Mouse (Mus musculus) stomach, embryonic 16.5 days (tissue): Measurements from ENCODE around the gene Sdc3. TPM values are rescaled to one million over a fixed set of nuclear protein-coding genes. Genes with fewer than 3 reads are reported as not detected.

Experiments
- ATAC-seq: fragments of 200-750 bp; cut with Nextera tagmentation; 2 replicates; pipeline ENCODE4 v1.8.0; 2017; ENCODE audit warnings: moderate number of reproducible peaks, moderate TSS enrichment; ENCODE audit not compliant: insufficient read depth, low FRiP score
- H3K27ac ChIP-seq: fragments of 300-500 bp; sonication (generic); 2 replicates; pipeline ENCODE4 v1.5.1; 2014; ENCODE audit warnings: low read length
- H3K27me3 ChIP-seq: fragments of 300-500 bp; sonication (generic); 2 replicates; pipeline ENCODE4 v1.6.1; 2014; ENCODE audit warnings: low read length, control low read depth, mixed read lengths; ENCODE audit not compliant: control insufficient read depth, insufficient read depth
- H3K36me3 ChIP-seq: fragments of 300-500 bp; sonication (generic); 2 replicates; pipeline ENCODE4 v1.6.1; 2014; ENCODE audit warnings: low read length; ENCODE audit not compliant: control insufficient read depth, insufficient read depth
- H3K4me1 ChIP-seq: fragments of 300-500 bp; sonication (generic); 2 replicates; pipeline ENCODE4 v1.6.1; 2014; ENCODE audit warnings: low read length, control low read depth, mixed read lengths; ENCODE audit not compliant: control insufficient read depth, insufficient read depth
- H3K4me2 ChIP-seq: fragments of 300-500 bp; sonication (generic); 2 replicates; pipeline ENCODE4 v1.6.1; 2014; ENCODE audit warnings: low read depth, low read length, mixed read lengths
- H3K4me3 ChIP-seq: fragments of 300-500 bp; sonication (generic); replicated peaks from 2 replicates; pipeline ENCODE4 v1.5.1; 2014; ENCODE audit warnings: mild to moderate bottlenecking, low read length
- H3K9ac ChIP-seq: fragments of 300-500 bp; sonication (generic); 2 replicates; pipeline ENCODE4 v1.6.1; 2014; ENCODE audit warnings: low read length
- H3K9me3 ChIP-seq: fragments of 300-500 bp; sonication (generic); replicated peaks from 2 replicates; pipeline ENCODE4 v1.6.1; 2016; ENCODE audit warnings: low read length, control low read depth; ENCODE audit not compliant: control insufficient read depth
- WGBS: fragments of 180-500 bp; shearing (Covaris S2); extraction: QIAGEN DNeasy Blood & Tissue Kit; methylation state at CpG from one replicate; pipeline ENCODE4 v1.1.7; 2014; 5-methylcytosine and 5-hydroxymethylcytosine counted together
- polyA plus RNA-seq: library from polyadenylated mRNA; unstranded; fragments of >200 nt; fragmentation: Nextera tagmentation; extraction: Ambion mirVana; gene quantifications from 2 replicates; pipeline ENCODE4 v1.2.1, GENCODE M21; 2015

Gene Sdc3
- polyA plus RNA-seq, 1 experiment from 2014 or later, result 23.2 TPM

DNA sequence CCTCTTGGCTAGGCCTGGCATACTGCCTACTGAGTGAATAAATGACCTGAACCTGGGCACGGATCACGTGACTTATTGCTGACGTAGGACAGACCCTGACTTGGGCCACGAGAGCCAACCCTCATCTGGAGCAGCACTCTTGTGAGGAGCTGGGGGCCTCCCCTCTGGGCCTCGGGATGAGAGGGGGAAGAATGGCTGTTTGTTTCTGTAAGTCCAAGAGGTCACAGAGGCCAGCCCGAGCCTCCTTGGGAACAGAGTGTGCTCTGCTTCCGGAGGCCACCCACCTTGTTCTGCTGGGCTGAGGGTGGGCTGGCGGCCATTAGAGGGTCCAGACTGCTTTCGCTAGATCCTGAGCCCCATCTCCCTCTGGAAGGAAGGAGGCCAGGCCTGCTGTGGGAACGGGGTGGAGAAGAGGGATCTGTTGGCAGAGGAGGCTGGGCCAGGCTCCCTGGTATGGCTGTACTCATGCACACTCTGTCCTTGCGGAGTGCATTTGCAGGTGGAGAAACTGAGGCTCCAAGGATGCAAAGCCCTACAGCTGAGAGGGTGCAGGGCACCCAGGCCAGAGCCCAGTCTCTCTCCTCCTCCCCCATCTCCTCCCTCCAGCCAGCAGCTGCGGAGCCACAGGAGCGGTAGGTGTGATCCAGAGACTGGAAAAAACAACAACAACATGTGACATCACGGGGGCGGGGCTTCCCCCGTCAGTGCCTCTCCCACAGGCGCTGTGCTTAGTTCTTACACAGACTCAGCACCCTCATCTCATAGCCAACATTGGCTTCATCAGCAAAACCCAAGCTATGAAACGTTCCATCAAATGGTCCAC lies 36.7 kb downstream of the Sdc3 start:
- no peaks in the 10 kb centered on the region for H3K36me3 ChIP-seq
- H3K9me3 ChIP-seq, result no peaks in the 10 kb centered on the region
- no peaks in the 10 kb centered on the region for H3K27me3 ChIP-seq
- peaks cover 11% of the 10 kb centered on the region for H3K4me1 ChIP-seq
- H3K4me3 ChIP-seq, result no peak overlapping the region
- H3K4me2 ChIP-seq, result no peak overlapping the region
- peak overlapping the region; percentile 77 for H3K27ac ChIP-seq
- ATAC-seq, result peak; percentile 76
- peak overlapping the region; percentile 56 for H3K9ac ChIP-seq
- 17% methylated on average over 18 of the region's 18 CpGs for WGBS

DNA sequence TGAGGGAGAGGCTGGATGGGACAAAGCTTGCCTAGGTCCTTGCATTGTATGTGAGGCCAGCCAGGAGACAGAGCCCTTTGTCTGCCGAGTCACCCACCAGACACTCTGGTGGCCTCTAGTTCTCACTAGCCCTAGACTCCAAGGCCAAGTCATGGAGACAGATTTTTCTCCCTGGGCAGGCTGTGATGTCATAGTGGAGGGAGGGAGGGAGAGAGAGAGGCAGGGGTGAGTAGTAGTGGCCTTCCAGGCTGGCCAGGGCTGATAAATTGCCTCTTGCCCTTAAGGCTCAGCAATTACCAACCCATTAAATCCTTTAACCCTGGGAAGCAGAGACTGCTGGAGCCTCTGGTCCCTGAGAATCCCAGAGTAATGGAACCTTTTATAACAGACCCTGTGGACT lies 41.8 kb downstream of the Sdc3 start:
- no peaks in the 10 kb centered on the region for H3K36me3 ChIP-seq
- 0 out of 2 replicates have a peak overlapping the region, but pooled peaks have one; percentile 12 for H3K9ac ChIP-seq
- no peak overlapping the region for H3K4me2 ChIP-seq
- no peak for ATAC-seq
- no peaks in the 10 kb centered on the region for H3K27me3 ChIP-seq
- no peaks in the 10 kb centered on the region for H3K9me3 ChIP-seq
- 29% methylated on average over 1 of the region's 1 CpGs for WGBS
- H3K4me1 ChIP-seq, result peaks cover 27% of the 10 kb centered on the region
- no peak overlapping the region for H3K4me3 ChIP-seq
- peak overlapping the region; percentile 70 for H3K27ac ChIP-seq

DNA sequence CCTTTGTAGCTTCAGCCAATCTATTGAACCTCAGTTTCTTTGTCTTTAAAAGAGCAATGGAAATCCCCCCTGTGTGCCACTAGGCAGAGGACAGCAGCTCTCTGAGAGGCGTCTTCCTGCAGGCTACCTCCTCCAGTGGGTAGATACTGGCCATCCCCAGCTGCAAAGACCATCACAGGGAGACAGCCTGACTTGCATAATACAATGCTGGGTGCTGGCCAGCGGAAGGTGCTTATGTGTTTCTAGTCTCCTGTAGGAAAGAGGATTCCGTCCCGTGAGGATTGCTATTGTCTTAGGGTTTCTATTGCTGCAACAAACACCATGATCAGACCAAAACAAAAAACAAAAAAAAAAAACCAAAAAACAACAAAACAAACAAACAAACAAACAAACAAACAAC lies 43.2 kb downstream of the Sdc3 start:
- Histone ChIP-seq H3K9me3 (no peaks in the 10 kb centered on the region), H3K9ac (no peak overlapping the region), H3K4me1 (peaks cover 32% of the 10 kb centered on the region), H3K4me3 (no peak overlapping the region), H3K27ac (no peak overlapping the region), H3K4me2 (no peak overlapping the region), H3K36me3 (no peaks in the 10 kb centered on the region), H3K27me3 (no peaks in the 10 kb centered on the region)
- ATAC-seq, result no peak
- WGBS, result 90% methylated on average over 4 of the region's 4 CpGs

DNA sequence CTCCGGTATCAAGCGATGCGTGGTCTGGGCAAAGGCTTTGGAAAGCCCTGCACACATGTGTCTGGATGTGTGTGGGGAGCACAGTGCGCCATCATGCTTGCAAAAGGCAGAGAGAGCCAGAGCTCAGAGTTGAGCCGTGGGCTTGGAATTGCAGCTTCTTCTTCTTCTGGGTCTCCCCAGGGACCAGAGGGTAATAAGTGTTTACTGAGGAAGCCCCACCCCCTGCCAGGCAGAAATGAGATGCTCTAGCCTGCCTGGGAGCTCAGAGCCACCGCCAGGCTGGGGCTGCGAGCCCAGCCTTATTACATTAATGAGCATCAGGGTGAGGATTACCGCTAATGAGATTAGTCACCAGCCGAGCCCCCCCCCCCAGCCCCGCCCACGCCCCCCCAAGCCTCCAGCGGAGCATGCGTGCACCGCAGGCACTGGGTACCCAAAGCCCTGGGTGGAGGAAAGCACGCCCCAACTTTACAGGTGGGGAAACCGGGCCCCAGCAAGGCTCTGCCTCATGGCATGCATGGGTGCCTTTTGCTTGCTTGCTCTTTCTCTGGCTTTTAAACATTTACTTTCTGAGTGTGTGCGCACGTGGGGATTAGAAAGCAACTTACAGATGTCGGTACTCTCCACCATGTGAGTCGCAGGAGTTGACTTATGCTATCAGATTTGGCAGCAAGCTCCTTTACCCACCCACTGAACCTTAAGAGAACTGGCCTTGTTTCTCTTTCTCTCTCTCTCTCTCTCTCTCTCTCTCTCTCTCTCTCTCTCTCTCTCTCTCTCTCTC lies 44.1 kb downstream of the Sdc3 start:
- Histone ChIP-seq H3K4me2 (peak overlapping the region; percentile 31), H3K9me3 (no peaks in the 10 kb centered on the region), H3K27ac (peak overlapping the region; percentile 75), H3K9ac (peak overlapping the region; percentile 4; the same call in 1 of the 2 replicates), H3K4me1 (peaks cover 41% of the 10 kb centered on the region), H3K36me3 (no peaks in the 10 kb centered on the region), H3K27me3 (no peaks in the 10 kb centered on the region), H3K4me3 (no peak overlapping the region)
- WGBS, result 14% methylated on average over 20 of the region's 20 CpGs
- ATAC-seq, result peak; percentile 46; the same call in 1 of the 2 replicates

DNA sequence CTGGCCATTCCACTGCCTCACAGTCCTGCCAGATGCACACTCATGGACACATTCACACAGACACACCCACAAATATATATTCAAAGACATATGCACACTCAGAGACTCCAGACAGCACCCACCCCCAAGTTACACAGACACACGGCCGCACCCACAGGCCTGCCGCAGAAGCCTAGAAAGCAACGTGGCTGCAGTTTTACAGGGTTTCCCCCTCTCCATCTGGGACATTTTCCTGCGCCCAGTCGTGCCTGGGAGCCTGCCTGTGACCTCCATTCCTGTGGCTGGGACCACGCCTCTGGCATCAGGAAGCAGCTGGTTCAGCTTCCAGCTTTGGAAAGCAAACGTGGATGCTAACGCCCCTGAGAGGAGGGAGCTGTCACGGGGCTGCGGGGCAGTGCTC lies 46.2 kb downstream of the Sdc3 start:
- Histone ChIP-seq H3K27me3 (no peaks in the 10 kb centered on the region), H3K9me3 (no peaks in the 10 kb centered on the region), H3K4me3 (no peak overlapping the region), H3K36me3 (no peaks in the 10 kb centered on the region), H3K27ac (peak overlapping the region; percentile 19), H3K4me1 (peaks cover 44% of the 10 kb centered on the region), H3K4me2 (no peak overlapping the region), H3K9ac (peak overlapping the region; percentile 28; the same call in 1 of the 2 replicates)
- ATAC-seq, result peak; percentile 25; the same call in 1 of the 2 replicates
- 17% methylated on average over 11 of the region's 11 CpGs for WGBS

DNA sequence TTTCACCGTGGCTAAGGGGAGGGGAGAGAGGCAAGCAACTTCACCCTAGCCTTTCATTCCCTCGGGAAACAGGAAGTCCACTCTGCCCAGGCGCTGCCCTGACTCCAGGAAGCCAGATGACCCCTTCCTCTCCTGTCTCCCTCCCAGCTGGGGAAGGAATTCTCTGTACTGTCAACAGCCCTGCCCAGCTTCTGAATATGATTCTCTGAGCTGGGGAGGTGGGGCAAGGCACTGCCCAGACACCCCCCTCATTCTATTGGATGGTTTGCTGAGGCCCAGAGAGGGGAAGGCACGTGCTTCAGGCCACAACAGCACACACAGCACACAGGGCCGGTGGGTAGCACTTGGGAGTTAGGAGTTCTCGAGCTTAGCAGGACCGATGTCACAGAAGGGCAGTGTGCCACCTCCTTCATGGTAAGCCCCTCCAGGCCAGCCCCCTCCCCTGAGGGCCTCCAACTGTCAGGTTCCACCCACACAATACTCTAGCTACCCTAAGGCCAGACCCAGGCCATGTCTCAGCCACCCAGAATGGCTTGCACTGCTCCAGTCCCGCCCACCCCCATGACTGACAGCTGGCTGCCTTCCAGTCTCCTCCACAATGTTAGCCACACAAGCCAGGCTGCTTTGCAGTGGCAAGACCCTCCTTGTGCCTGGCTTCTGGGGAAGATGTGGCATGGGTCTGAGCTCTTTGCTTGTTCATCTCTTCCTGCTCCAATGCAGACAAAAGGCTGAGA lies 48.9 kb downstream of the Sdc3 start:
- Histone ChIP-seq H3K9me3 (no peaks in the 10 kb centered on the region), H3K4me3 (no peak overlapping the region), H3K27me3 (no peaks in the 10 kb centered on the region), H3K27ac (no peak overlapping the region; the same call in 1 of the 2 replicates), H3K9ac (peak overlapping the region; percentile 48), H3K36me3 (no peaks in the 10 kb centered on the region), H3K4me2 (no peak overlapping the region), H3K4me1 (peaks cover 44% of the 10 kb centered on the region)
- WGBS, result 34% methylated on average over 8 of the region's 8 CpGs
- ATAC-seq, result peak; percentile 51

DNA sequence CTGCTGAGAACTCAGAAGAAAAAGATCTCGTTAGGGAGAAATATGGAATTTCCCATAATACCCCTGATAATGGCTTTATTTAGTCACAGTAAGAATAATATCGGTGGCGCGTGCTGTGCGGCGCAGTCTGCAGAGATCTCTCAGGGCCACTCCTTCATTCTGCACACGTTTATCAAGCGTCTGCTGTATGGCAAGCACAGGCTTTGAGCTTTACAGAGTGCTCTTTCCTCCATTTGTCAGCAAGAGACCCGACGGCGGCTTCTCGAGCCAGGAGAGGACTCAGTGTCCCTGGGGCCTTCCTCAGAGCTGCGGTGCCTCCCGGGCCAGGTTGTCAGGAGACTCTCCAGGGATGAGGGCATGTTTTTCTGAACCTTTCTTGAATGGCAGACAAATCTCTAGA lies 56.5 kb downstream of the Sdc3 start:
- H3K9me3 ChIP-seq, result no peaks in the 10 kb centered on the region
- no peak for ATAC-seq
- no peaks in the 10 kb centered on the region for H3K36me3 ChIP-seq
- no peaks in the 10 kb centered on the region for H3K27me3 ChIP-seq
- H3K4me3 ChIP-seq, result no peak overlapping the region
- H3K27ac ChIP-seq, result no peak overlapping the region
- no peak overlapping the region for H3K9ac ChIP-seq
- H3K4me1 ChIP-seq, result no peaks in the 10 kb centered on the region
- no peak overlapping the region for H3K4me2 ChIP-seq
- WGBS, result 74% methylated on average over 14 of the region's 14 CpGs

DNA sequence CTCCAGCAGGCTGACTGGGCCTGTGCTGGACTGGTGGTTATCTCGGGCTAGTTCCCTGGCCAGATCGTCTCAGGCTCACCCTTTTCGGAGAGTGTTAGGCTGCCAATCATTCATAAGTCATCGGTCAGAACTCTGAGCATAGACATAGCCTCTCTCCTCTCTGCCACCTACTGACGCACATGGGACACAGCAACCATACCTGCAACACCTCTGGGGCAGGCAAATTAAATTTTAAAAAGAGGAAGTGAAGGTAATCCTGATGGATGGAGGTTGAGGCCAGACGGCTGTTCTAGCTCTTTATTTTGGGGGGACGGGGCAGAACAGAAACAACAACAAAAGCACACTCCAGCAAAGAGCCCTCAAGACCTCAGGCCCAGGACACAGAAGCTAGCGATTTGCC lies 65.3 kb downstream of the Sdc3 start:
- H3K4me3 ChIP-seq, result no peak overlapping the region
- no peak overlapping the region for H3K9ac ChIP-seq
- H3K27ac ChIP-seq, result 0 out of 2 replicates have a peak overlapping the region, but pooled peaks have one; percentile 44
- no peaks in the 10 kb centered on the region for H3K9me3 ChIP-seq
- H3K4me2 ChIP-seq, result no peak overlapping the region
- ATAC-seq, result no peak
- H3K27me3 ChIP-seq, result peaks cover 3% of the 10 kb centered on the region; the same call in 1 of the 2 replicates
- H3K4me1 ChIP-seq, result peaks cover 14% of the 10 kb centered on the region; the same call in 1 of the 2 replicates
- no peaks in the 10 kb centered on the region for H3K36me3 ChIP-seq
- WGBS, result 70% methylated on average over 8 of the region's 8 CpGs
